Mouse (Mus musculus): ENCODE results near the gene Msto1.

GRCm38 (mm10) chr3:88944109-88944508 lies 30.3 kb upstream of the Msto1 start:
- TF ChIP-seq CTCF (IDR thresholded peaks at IDR 0.05; ENCODE audit: extremely low read depth, insufficient read length, insufficient replicate concordance, low read depth, low read length) (no peak), POLR2A (IDR thresholded peaks at IDR 0.05; ENCODE audit: low read depth, low read length) (no peak)
